Mouse (Mus musculus) megakaryocyte, embryonic 14.5 days (primary cell): ENCODE data around the gene Stk10. TPM values are rescaled to one million over a fixed set of nuclear protein-coding genes. Genes with fewer than 3 reads are reported as not detected.
"Not testable (repeated sequence)": the region's sequence is repeated elsewhere in the genome, so short reads cannot be mapped to it uniquely, and the experiment has no call there.

Experiments
- H3K27me3 ChIP-seq: replicated peaks from 2 replicates; pipeline ENCODE3; 2012; ENCODE audit warnings: inconsistent platforms
- H3K36me3 ChIP-seq: replicated peaks from 2 replicates; pipeline ENCODE3; 2012; ENCODE audit warnings: low read length, inconsistent platforms, mixed read lengths
- H3K4me1 ChIP-seq: 2 replicates; pipeline ENCODE4 v1.6.1; 2012; ENCODE audit warnings: inconsistent platforms
- H3K4me3 ChIP-seq: replicated peaks from 2 replicates; pipeline ENCODE3; 2012; ENCODE audit warnings: moderate library complexity, mild to moderate bottlenecking, inconsistent platforms
- H3K9me3 ChIP-seq: 2 replicates; pipeline ENCODE4 v1.6.1; 2012; ENCODE audit warnings: inconsistent platforms
- FLI1 ChIP-seq: IDR thresholded peaks from 2 replicates; pipeline ENCODE4 v1.6.1; 2012; ENCODE audit warnings: low read length, inconsistent platforms, mixed read lengths
- GATA1 ChIP-seq: IDR thresholded peaks from 3 replicates; pipeline ENCODE4 v1.6.1; 2012; ENCODE audit warnings: mixed read lengths, low read length, inconsistent platforms, borderline replicate concordance
- polyA plus RNA-seq: library from polyadenylated mRNA; stranded (reverse); fragments of >175 nt; gene quantifications from 2 replicates; pipeline ENCODE4 v1.2.3, GENCODE M21; 2012; ENCODE audit warnings: low replicate concordance; ENCODE audit not compliant: insufficient read depth

Stk10 gene
- polyA plus RNA-seq, 1 experiment: 28.3 TPM

DNA sequence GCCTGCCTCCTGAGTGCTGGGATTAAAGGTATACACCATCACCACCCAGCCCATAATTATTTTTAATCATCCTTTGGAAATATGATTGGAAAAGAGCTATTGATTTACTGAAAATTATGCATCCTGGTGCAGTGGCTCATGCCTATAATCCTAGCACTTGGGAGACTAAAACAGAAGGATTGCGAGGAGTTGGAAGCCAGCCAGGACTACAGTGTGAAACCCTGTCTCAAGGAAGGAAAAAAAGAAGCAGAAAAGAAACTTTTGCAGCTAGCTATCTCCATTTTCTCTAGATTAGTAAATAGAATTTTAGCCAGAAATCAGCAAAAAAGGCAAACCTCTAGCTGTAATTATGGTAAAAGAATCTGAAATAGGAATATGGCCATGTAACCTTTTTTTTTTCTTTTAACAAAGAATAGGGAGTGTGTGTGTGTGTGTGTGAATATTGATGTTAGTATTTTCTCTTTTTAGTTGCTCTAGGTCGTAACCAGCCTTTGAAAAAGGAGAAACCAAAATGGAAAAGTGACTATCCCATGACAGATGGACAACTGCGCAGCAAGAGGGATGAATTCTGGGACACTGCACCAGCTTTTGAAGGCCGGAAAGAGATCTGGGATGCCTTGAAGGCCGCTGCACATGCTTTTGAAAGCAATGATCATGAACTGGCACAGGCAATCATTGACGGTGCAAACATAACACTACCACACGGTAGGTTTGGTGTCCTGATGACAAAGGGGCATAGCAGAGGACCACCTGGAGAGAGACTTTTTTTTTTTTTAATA, 34.2 kb upstream of the Stk10 start:
- Histone ChIP-seq H3K4me1 (no peaks in the 10 kb centered on the region; the same call in 1 of the 2 replicates), H3K9me3 (no peaks in the 10 kb centered on the region), H3K36me3 (no peaks in the 10 kb centered on the region), H3K4me3 (no peak overlapping the region), H3K27me3 (no peaks in the 10 kb centered on the region)
- TF ChIP-seq GATA1 (no peak), FLI1 (no peak)

DNA sequence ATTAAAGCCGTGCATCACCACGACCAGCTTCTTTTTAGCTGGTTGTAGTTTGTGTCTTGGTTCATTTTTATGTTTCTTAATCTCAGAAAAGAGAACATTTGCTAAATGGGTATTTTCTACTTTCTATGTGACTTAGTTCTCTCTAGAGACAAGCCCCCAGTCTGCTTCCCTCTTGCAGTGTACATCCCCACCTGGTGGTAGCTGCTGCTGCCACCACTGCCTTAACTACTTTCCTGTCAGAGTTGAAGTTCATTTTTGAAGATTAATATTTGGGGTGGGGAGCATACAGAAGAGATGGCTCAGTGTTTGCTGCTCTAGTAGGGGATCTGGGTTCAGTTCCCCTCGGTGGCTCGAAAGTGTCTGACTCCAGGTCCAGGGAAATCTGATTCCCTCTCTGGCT, 33.2 kb upstream of the Stk10 start:
- no peaks in the 10 kb centered on the region for H3K27me3 ChIP-seq
- H3K36me3 ChIP-seq: no peaks in the 10 kb centered on the region
- no peak overlapping the region for H3K4me3 ChIP-seq
- no peak for TF ChIP-seq GATA1
- no peak for TF ChIP-seq FLI1
- H3K4me1 ChIP-seq: peaks cover 5% of the 10 kb centered on the region; the same call in 1 of the 2 replicates
- H3K9me3 ChIP-seq: no peaks in the 10 kb centered on the region

- Histone ChIP-seq H3K9me3 (no peaks in the 10 kb centered on the region), H3K4me3 (no peak overlapping the region), H3K4me1 (peaks cover 11% of the 10 kb centered on the region; the same call in 1 of the 2 replicates), H3K27me3 (no peaks in the 10 kb centered on the region), H3K36me3 (no peaks in the 10 kb centered on the region)
- no peak for TF ChIP-seq GATA1
- TF ChIP-seq FLI1: no peak
These were observed 29.4 kb upstream of the Stk10 start for GRCm38 (mm10) chr11:32503711-32504110.

DNA sequence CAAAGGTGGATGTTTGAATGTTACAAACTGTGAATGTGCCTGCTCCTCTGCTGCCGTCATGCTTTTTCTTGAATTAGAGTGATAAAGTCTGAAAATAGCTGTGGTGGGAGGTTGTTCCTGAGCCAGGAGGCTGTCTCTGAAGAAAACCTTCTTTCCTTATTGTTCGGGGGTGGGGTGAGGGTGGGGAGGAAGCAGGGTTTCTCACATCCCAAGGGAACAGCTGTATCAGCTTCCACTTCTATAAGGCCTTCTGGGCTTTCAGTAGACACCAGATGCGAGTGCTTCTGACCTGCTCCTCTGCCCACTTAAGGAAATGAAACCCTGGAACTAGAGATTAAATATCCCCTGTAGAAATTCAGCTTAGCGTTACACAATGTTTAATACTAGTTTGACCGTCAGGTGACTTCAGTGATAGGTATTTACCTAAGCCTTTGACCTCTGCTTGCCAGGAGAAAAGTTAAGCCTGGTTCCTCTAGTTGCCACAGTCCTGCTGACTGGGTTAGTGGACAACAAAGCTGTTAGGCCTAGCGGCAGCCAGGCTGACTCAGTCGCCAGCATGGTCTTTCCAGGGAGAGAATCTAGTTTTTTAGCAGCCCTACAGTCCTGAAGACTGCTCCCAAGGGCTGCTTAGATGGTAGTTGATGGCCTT, 27.9 kb upstream of the Stk10 start:
- no peak overlapping the region for H3K4me3 ChIP-seq
- no peaks in the 10 kb centered on the region for H3K36me3 ChIP-seq
- H3K9me3 ChIP-seq: no peaks in the 10 kb centered on the region
- no peak for TF ChIP-seq GATA1
- no peak for TF ChIP-seq FLI1
- H3K27me3 ChIP-seq: no peaks in the 10 kb centered on the region
- H3K4me1 ChIP-seq: peaks cover 11% of the 10 kb centered on the region; the same call in 1 of the 2 replicates

- TF ChIP-seq GATA1 (no peak), FLI1 (no peak)
- no peaks in the 10 kb centered on the region for H3K27me3 ChIP-seq
- no peaks in the 10 kb centered on the region for H3K9me3 ChIP-seq
- peaks cover 4% of the 10 kb centered on the region for H3K36me3 ChIP-seq
- H3K4me3 ChIP-seq: no peak overlapping the region
- peaks cover 6% of the 10 kb centered on the region; the same call in 1 of the 2 replicates for H3K4me1 ChIP-seq
These were observed 22.2 kb upstream of the Stk10 start for GRCm38 (mm10) chr11:32510930-32511329.

- H3K9me3 ChIP-seq, H3K4me3 ChIP-seq, H3K27me3 ChIP-seq: not testable (repeated sequence)
- Histone ChIP-seq H3K4me1 (peaks cover 17% of the 10 kb centered on the region; the same call in 1 of the 2 replicates), H3K36me3 (peaks cover 27% of the 10 kb centered on the region)
These were observed 18.3 kb upstream of the Stk10 start for GRCm38 (mm10) chr11:32514853-32515252.

GRCm38 (mm10) chr11:32516091-32516490, 17.0 kb upstream of the Stk10 start:
- Histone ChIP-seq H3K9me3 (no peaks in the 10 kb centered on the region), H3K27me3 (no peaks in the 10 kb centered on the region), H3K4me1 (peaks cover 17% of the 10 kb centered on the region; the same call in 1 of the 2 replicates), H3K4me3 (no peak overlapping the region), H3K36me3 (peaks cover 31% of the 10 kb centered on the region)
- TF ChIP-seq GATA1 (no peak), FLI1 (no peak)

- Histone ChIP-seq H3K27me3 (no peaks in the 10 kb centered on the region), H3K9me3 (no peaks in the 10 kb centered on the region), H3K4me1 (peaks cover 13% of the 10 kb centered on the region; the same call in 1 of the 2 replicates), H3K36me3 (peaks cover 34% of the 10 kb centered on the region), H3K4me3 (no peak overlapping the region)
- TF ChIP-seq GATA1 (no peak), FLI1 (no peak)
These were observed 16.0 kb upstream of the Stk10 start for GRCm38 (mm10) chr11:32516916-32517712.

- no peak for TF ChIP-seq GATA1
- TF ChIP-seq FLI1: no peak
- peaks cover 17% of the 10 kb centered on the region; the same call in 1 of the 2 replicates for H3K4me1 ChIP-seq
- no peak overlapping the region for H3K4me3 ChIP-seq
- no peaks in the 10 kb centered on the region for H3K27me3 ChIP-seq
- H3K36me3 ChIP-seq: peaks cover 37% of the 10 kb centered on the region
- H3K9me3 ChIP-seq: no peaks in the 10 kb centered on the region
These were observed 14.3 kb upstream of the Stk10 start for GRCm38 (mm10) chr11:32518770-32519169.
